Mouse (Mus musculus): ENCODE measurements around the gene Srp54a. TPM values are rescaled to one million over a fixed set of nuclear protein-coding genes. Genes with fewer than 3 reads are reported as not detected.
"Not testable (repeated sequence)": the region's sequence is repeated elsewhere in the genome, so short reads cannot be mapped to it uniquely, and the experiment has no call there.

Srp54a gene
- polyA plus RNA-seq, 1 experiment: 28.9 TPM

DNA sequence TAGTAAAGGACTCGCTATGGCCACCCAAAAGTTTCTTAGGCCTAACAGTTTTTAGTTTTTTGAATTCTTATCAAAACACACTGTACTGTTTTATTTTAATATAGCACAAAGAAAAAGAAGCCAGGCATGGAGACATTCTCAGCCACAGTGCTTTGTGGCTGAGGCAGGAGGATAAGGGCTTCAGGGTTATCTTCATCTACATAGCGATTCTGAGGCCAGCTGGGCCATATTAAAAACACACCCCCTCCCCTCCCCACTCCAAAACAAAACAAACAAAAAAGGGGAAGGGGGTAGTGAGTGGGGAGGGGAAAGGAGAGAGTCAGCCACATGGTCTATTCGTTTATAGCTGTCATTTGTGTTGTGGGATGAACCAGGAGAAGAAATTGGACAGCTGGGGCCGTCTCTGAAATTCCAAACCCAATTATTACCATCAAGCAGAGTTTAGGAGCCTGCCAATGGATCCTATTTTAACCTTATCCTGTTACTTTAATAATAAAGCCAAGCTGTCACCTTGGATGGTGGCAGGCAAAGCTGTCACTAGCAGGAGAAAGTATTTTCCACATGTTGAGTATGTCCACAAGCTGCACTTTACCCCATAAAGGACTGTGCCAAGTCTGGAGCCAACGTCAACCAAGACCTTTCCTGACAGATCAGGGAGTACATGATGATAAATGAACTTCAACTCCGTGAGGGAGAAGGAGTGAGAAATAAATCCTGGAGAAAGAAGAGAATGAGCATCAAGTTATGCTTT, 21.0 kb upstream of the Srp54a start:
- 68% methylated on average over 6 of the region's 6 CpGs for WGBS
- H3K4me3 ChIP-seq (replicated peaks; ENCODE audit: control insufficient read depth, low read depth, low read length): no peak overlapping the region
- no peaks in the 10 kb centered on the region for H3K4me1 ChIP-seq (ENCODE audit: control insufficient read depth, insufficient read depth, low read length)
- no peak overlapping the region for H3K27ac ChIP-seq (ENCODE audit: control insufficient read depth, insufficient read depth, low read depth, low read length, poor library complexity)
- no peak for TF ChIP-seq POLR2A (IDR thresholded peaks at IDR 0.05; ENCODE audit: borderline replicate concordance, control insufficient read depth, low read depth, low read length)
- TF ChIP-seq CTCF (IDR thresholded peaks at IDR 0.05; ENCODE audit: control insufficient read depth, insufficient read depth, low read length): no peak

DNA sequence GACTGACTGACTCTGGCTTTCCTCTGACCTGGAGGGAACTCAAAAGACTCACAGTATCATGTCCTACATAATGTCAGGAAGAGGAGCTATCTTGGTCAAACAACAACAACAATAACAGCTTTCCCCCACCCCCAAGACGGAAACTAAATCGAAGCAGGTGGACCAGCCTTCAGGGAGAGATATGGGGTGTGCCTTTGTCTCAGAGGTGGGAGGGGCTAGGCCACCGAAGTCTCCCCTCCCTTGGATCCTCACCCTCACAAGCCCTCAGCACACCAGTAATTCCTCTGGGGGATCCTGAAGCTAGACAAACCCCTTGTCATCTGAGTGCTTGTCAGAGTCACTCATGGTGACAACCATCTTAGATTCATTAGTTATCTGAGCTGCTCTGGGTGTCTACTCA, 20.2 kb upstream of the Srp54a start:
- H3K4me1 ChIP-seq (ENCODE audit: control insufficient read depth, insufficient read depth, low read length): no peaks in the 10 kb centered on the region
- TF ChIP-seq CTCF (IDR thresholded peaks at IDR 0.05; ENCODE audit: control insufficient read depth, insufficient read depth, low read length) (no peak), POLR2A (IDR thresholded peaks at IDR 0.05; ENCODE audit: borderline replicate concordance, control insufficient read depth, low read depth, low read length) (no peak)
- WGBS: 61% methylated on average over 3 of the region's 3 CpGs
- H3K4me3 ChIP-seq (replicated peaks; ENCODE audit: control insufficient read depth, low read depth, low read length): no peak overlapping the region
- no peak overlapping the region for H3K27ac ChIP-seq (ENCODE audit: control insufficient read depth, insufficient read depth, low read depth, low read length, poor library complexity)

DNA sequence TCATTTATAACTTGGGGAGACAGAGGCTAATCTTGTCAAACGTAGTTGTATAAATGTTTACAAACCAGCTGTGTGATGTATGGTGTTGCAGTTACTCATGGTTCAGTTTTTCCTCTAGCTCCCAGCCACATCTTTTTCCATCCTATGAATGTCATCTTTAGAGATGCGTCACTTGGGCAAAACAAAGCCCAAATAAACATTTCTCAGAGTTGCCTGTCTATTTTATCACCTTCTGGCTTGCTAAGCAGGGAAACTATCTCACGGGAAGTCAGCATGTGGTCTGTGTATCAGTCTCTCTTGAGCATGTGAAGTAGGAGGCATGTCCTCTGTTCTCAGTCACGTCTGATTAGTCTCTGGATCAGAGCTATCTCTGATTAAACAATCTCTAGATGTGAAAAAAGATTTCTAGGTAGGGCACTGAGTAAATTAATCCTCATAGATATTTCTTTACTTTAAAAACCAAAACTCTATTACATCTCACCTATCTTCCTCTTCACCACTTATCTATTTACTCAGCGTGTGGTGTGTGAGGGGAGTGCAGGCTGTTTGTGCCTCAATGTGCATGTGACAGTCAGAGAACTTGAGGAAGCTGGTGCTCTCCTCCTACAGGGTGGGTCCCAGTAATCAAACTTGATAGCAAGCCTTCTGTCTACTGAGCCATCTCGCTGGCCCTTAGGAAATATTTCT, 19.7 kb upstream of the Srp54a start:
- Histone ChIP-seq H3K4me3 (replicated peaks; ENCODE audit: control insufficient read depth, low read depth, low read length) (no peak overlapping the region), H3K4me1 (ENCODE audit: control insufficient read depth, insufficient read depth, low read length) (no peaks in the 10 kb centered on the region), H3K27ac (ENCODE audit: control insufficient read depth, insufficient read depth, low read depth, low read length, poor library complexity) (no peak overlapping the region)
- TF ChIP-seq CTCF (IDR thresholded peaks at IDR 0.05; ENCODE audit: control insufficient read depth, insufficient read depth, low read length): no peak
- TF ChIP-seq POLR2A (IDR thresholded peaks at IDR 0.05; ENCODE audit: borderline replicate concordance, control insufficient read depth, low read depth, low read length): no peak
- WGBS: 61% methylated on average over 6 of the region's 6 CpGs

GRCm38 (mm10) chr12:55061006-55061405, 19.1 kb upstream of the Srp54a start:
- 81% methylated on average over 10 of the region's 10 CpGs for WGBS
- H3K27ac ChIP-seq (ENCODE audit: control insufficient read depth, insufficient read depth, low read depth, low read length, poor library complexity): no peak overlapping the region
- H3K4me3 ChIP-seq (replicated peaks; ENCODE audit: control insufficient read depth, low read depth, low read length): no peak overlapping the region
- TF ChIP-seq POLR2A (IDR thresholded peaks at IDR 0.05; ENCODE audit: borderline replicate concordance, control insufficient read depth, low read depth, low read length) (no peak), CTCF (IDR thresholded peaks at IDR 0.05; ENCODE audit: control insufficient read depth, insufficient read depth, low read length) (no peak)
- no peaks in the 10 kb centered on the region for H3K4me1 ChIP-seq (ENCODE audit: control insufficient read depth, insufficient read depth, low read length)

GRCm38 (mm10) chr12:55062141-55062540, 17.9 kb upstream of the Srp54a start:
- WGBS: 87% methylated on average over 1 of the region's 1 CpGs
- H3K4me1 ChIP-seq (ENCODE audit: control insufficient read depth, insufficient read depth, low read length): no peaks in the 10 kb centered on the region
- H3K4me3 ChIP-seq (replicated peaks; ENCODE audit: control insufficient read depth, low read depth, low read length): no peak overlapping the region
- TF ChIP-seq CTCF (IDR thresholded peaks at IDR 0.05; ENCODE audit: control insufficient read depth, insufficient read depth, low read length) (no peak), POLR2A (IDR thresholded peaks at IDR 0.05; ENCODE audit: borderline replicate concordance, control insufficient read depth, low read depth, low read length) (no peak)
- H3K27ac ChIP-seq (ENCODE audit: control insufficient read depth, insufficient read depth, low read depth, low read length, poor library complexity): no peak overlapping the region

DNA sequence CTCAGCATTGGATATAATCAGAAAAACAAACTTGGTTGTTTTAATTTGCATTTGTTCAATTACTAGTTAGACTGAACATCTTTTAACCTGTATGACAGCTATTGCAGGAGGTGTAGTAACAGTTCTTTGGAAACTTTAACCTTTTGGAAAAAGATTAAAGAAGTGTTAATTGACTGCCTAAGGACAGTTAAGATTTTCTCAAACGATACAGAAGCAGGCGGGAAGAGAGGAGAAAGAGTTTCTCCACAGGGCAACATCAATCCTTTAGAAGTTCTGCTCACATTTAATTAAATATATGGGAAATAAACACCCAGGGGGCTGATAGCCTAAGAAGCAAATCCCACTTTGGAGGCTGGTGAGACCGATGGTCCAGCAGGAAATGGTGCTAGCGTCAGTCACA, 7.6 kb upstream of the Srp54a start:
- WGBS: 74% methylated on average over 4 of the region's 4 CpGs
- Histone ChIP-seq H3K4me3 (replicated peaks; ENCODE audit: control insufficient read depth, low read depth, low read length) (no peak overlapping the region), H3K27ac (ENCODE audit: control insufficient read depth, insufficient read depth, low read depth, low read length, poor library complexity) (no peak overlapping the region), H3K4me1 (ENCODE audit: control insufficient read depth, insufficient read depth, low read length) (no peaks in the 10 kb centered on the region)
- TF ChIP-seq CTCF (IDR thresholded peaks at IDR 0.05; ENCODE audit: control insufficient read depth, insufficient read depth, low read length): no peak
- no peak for TF ChIP-seq POLR2A (IDR thresholded peaks at IDR 0.05; ENCODE audit: borderline replicate concordance, control insufficient read depth, low read depth, low read length)

- Histone ChIP-seq H3K4me1 (ENCODE audit: control insufficient read depth, insufficient read depth, low read length) (no peaks in the 10 kb centered on the region), H3K27ac (ENCODE audit: control insufficient read depth, insufficient read depth, low read depth, low read length, poor library complexity) (no peak overlapping the region), H3K4me3 (replicated peaks; ENCODE audit: control insufficient read depth, low read depth, low read length) (no peak overlapping the region)
- WGBS: 71% methylated on average over 7 of the region's 7 CpGs
- no peak for TF ChIP-seq CTCF (IDR thresholded peaks at IDR 0.05; ENCODE audit: control insufficient read depth, insufficient read depth, low read length)
- TF ChIP-seq POLR2A (IDR thresholded peaks at IDR 0.05; ENCODE audit: borderline replicate concordance, control insufficient read depth, low read depth, low read length): no peak
Measured at GRCm38 (mm10) chr12:55073686-55074085, 6.4 kb upstream of the Srp54a start.

DNA sequence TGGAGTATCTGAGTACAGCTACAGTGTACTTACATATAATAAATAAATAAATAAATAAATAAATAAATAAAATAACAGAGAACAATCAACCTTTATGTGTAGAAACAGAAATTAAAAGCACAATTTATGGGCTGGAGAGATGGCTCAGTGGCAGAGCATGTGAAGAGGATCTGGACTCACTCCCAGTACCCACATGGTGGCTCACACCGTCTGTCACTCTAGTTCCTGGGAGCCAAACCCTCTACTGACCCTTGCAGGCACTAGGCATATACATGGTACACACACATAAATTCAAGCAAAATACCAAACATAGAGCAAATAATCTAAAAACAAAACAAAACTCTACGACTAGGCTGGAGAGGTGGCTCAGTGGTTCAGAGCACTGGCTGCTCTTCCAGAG, 4.8 kb upstream of the Srp54a start:
- Histone ChIP-seq H3K4me1 (ENCODE audit: control insufficient read depth, insufficient read depth, low read length) (no peaks in the 10 kb centered on the region), H3K27ac (ENCODE audit: control insufficient read depth, insufficient read depth, low read depth, low read length, poor library complexity) (no peak overlapping the region), H3K4me3 (replicated peaks; ENCODE audit: control insufficient read depth, low read depth, low read length) (no peak overlapping the region)
- TF ChIP-seq CTCF (IDR thresholded peaks at IDR 0.05; ENCODE audit: control insufficient read depth, insufficient read depth, low read length): no peak
- no peak for TF ChIP-seq POLR2A (IDR thresholded peaks at IDR 0.05; ENCODE audit: borderline replicate concordance, control insufficient read depth, low read depth, low read length)
- 90% methylated on average over 2 of the region's 2 CpGs for WGBS

DNA sequence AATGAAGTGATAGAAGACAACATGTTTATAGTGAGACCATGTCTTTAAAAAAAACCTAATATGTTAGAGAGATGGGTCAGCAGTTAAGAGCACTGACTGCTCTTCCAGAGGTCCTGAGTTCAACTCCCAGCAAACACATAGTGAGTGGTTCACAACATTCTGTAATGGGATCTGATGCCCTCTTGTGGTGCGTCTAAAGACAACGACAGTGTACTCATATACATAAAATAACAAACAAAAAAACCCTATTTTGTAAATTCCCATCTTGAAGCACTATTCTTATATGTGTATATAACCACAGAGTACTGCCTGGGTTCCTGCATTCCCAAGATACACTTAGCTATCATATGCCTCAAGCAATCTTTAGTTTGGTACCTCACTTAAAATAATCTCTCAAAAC, 1.4 kb upstream of the Srp54a start:
- H3K4me1 ChIP-seq (ENCODE audit: control insufficient read depth, insufficient read depth, low read length); H3K4me3 ChIP-seq (replicated peaks; ENCODE audit: control insufficient read depth, low read depth, low read length); H3K27ac ChIP-seq (ENCODE audit: control insufficient read depth, insufficient read depth, low read depth, low read length, poor library complexity): not testable (repeated sequence)
- 22% methylated on average over 2 of the region's 2 CpGs for WGBS

GRCm38 (mm10) chr12:55080601-55080942, 510 bp downstream of the Srp54a start:
- H3K4me1 ChIP-seq (ENCODE audit: control insufficient read depth, insufficient read depth, low read length): not testable (repeated sequence)
- under 1% methylated on average over 25 of the region's 25 CpGs for WGBS
- peak overlapping the region; percentile 83 for H3K27ac ChIP-seq (ENCODE audit: control insufficient read depth, insufficient read depth, low read depth, low read length, poor library complexity)
- peak overlapping the region; percentile 58 for H3K4me3 ChIP-seq (replicated peaks; ENCODE audit: control insufficient read depth, low read depth, low read length)

DNA sequence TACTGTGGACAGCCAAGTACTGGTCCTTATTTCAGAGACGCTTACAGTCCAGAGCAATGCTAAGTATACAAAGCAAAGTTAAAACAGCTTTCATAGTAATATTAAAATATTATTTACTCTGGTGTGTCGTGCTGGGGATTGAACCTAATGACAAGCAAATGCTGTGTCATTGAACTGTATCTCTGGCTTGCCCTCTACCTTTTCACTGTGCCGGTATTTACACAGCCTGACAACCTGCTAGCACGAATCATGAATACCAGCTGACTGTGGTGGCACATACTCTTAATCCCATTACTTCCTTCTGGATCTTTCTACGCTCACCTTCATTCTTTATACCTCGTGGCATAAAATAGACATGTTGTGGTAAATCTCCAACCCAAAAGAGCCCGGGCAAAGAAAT, 12.1 kb downstream of the Srp54a start:
- not testable (repeated sequence) for H3K4me1 ChIP-seq (ENCODE audit: control insufficient read depth, insufficient read depth, low read length); H3K27ac ChIP-seq (ENCODE audit: control insufficient read depth, insufficient read depth, low read depth, low read length, poor library complexity); H3K4me3 ChIP-seq (replicated peaks; ENCODE audit: control insufficient read depth, low read depth, low read length)
- 87% methylated on average over 2 of the region's 7 CpGs for WGBS

GRCm38 (mm10) chr12:55112616-55113015, 32.6 kb downstream of the Srp54a start:
- not testable (repeated sequence) for H3K27ac ChIP-seq (ENCODE audit: control insufficient read depth, insufficient read depth, low read depth, low read length, poor library complexity); H3K4me3 ChIP-seq (replicated peaks; ENCODE audit: control insufficient read depth, low read depth, low read length); H3K4me1 ChIP-seq (ENCODE audit: control insufficient read depth, insufficient read depth, low read length)
- WGBS: no CpG with 5 or more reads among the region's 7 CpGs

Measured in bone marrow, adult 2 months (tissue).